Mouse (Mus musculus): ENCODE data around the gene Sdk1. TPM values are rescaled to one million over a fixed set of nuclear protein-coding genes. Genes with fewer than 3 reads are reported as not detected.

Sdk1 gene
- 5.4 and 5.7 TPM in 2 replicates for polyA plus RNA-seq (2012; rRNA removed)

DNA sequence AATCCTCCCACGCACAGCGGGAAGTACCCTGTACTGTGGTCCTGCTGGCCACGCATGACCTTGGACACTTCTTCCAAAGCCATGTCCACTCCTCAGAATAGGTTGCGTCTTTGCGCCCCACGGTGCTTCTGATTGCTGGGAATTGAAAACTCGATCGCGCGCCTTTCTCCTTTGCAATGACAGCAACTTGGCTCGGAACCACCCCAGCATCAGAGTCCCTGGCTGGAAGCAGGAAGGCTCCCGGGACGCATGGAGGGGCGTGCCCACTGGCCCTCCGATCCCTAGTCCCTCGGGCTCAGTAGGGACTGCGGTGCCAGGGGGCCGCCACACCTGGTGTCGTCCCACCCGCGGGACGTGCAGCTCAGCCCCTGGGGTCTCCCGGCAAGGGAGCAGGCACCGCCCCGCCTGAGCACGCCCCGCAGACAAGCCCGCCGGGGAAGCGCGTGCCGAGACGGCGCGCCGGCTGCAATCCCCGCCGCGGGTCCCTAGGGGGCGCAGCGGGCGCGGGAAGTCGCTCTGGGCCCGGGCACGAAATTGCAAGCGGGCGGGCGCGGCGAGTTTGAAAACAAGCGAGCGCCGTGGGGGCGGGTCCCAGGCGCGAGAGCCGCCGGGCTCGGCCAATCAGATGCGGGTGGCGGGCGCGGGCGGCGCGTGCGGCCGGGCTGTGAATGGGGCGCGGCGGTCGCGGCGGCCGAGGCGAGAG lies at the start of gene Sdk1:
TSS of gene Sdk1 (plus strand) at position 650 of the 703 bp plus-strand sequence.

Other genes starting within 250 kb of the Sdk1 start
- 4.1 and 5.2 TPM in 2 replicates for gene Card11, start 240.9 kb upstream of the Sdk1 start, polyA plus RNA-seq (2012; rRNA removed)